Mouse (Mus musculus) liver, embryonic 16.5 days (tissue): ENCODE data around the gene Hspa8. TPM values are rescaled to one million over a fixed set of nuclear protein-coding genes. Genes with fewer than 3 reads are reported as not detected.

Experiments
- ATAC-seq: fragments of 200-750 bp; cut with Nextera tagmentation; 2 replicates; pipeline ENCODE4 v1.8.0; 2017; ENCODE audit warnings: low read depth, mild to moderate bottlenecking, moderate number of reproducible peaks, moderate library complexity
- H3K27ac ChIP-seq: fragments of 300-500 bp; sonication (generic); 2 replicates; pipeline ENCODE4 v1.5.1; 2014; ENCODE audit warnings: mild to moderate bottlenecking, low read length
- H3K27me3 ChIP-seq: fragments of 300-500 bp; sonication (generic); 2 replicates; pipeline ENCODE4 v1.6.1; 2014; ENCODE audit warnings: low read depth, low read length, mixed read lengths; ENCODE audit not compliant: control insufficient read depth, insufficient read depth
- H3K36me3 ChIP-seq: fragments of 300-500 bp; sonication (generic); 2 replicates; pipeline ENCODE4 v1.6.1; 2014; ENCODE audit warnings: mild to moderate bottlenecking; ENCODE audit not compliant: control insufficient read depth, insufficient read depth
- H3K4me1 ChIP-seq: fragments of 300-500 bp; sonication (generic); 2 replicates; pipeline ENCODE4 v1.6.1; 2014; ENCODE audit warnings: low read depth, low read length, mixed read lengths; ENCODE audit not compliant: control insufficient read depth
- H3K4me2 ChIP-seq: fragments of 300-500 bp; sonication (generic); 2 replicates; pipeline ENCODE4 v1.6.1; 2014; ENCODE audit warnings: low read depth, low read length, mixed read lengths
- H3K4me3 ChIP-seq: fragments of 300-500 bp; sonication (generic); 2 replicates; pipeline ENCODE4 v1.5.1; 2014; ENCODE audit warnings: low read depth, mild to moderate bottlenecking, low read length
- H3K9ac ChIP-seq: fragments of 300-500 bp; sonication (generic); 2 replicates; pipeline ENCODE4 v1.6.1; 2014; ENCODE audit warnings: low read depth, low read length
- H3K9me3 ChIP-seq: fragments of 300-500 bp; sonication (generic); replicated peaks from 2 replicates; pipeline ENCODE4 v1.6.1; 2016; ENCODE audit warnings: low read length; ENCODE audit not compliant: control insufficient read depth
- WGBS: fragments of 180-500 bp; shearing (Covaris S2); extraction: QIAGEN DNeasy Blood & Tissue Kit; methylation state at CpG from one replicate; pipeline ENCODE4 v1.1.7; 2014; ENCODE audit not compliant: insufficient replicate concordance; 5-methylcytosine and 5-hydroxymethylcytosine counted together
- polyA plus RNA-seq: library from polyadenylated mRNA; unstranded; fragments of >200 nt; fragmentation: Nextera tagmentation; extraction: Ambion mirVana; gene quantifications from 2 replicates; pipeline ENCODE4 v1.2.1, GENCODE M21; 2015

Hspa8 gene
- polyA plus RNA-seq, 1 experiment from 2014 or later, result 995 TPM

DNA sequence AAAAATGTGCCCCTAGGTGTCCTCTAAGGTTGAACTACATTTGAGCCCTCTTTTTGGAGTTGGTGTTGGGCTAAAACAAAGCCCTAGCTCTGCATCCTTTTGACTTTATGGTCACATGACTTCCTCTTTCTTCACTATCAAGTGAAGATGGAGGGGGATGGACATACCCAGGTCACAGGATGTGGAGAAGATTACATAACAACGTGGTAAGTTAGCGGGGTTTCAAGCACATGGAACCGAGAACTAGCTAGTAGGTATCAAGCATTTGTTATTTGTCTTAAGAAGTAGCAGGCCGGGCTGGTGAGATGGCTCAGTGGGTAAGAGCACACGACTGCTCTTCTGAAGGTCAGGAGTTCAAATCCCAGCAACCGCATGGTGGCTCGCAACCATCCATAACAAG is 13.3 kb downstream of the Hspa8 start:
- Histone ChIP-seq H3K27ac (no peak overlapping the region), H3K9me3 (no peaks in the 10 kb centered on the region), H3K4me3 (no peak overlapping the region), H3K36me3 (no peaks in the 10 kb centered on the region), H3K9ac (no peak overlapping the region), H3K4me2 (no peak overlapping the region), H3K4me1 (no peaks in the 10 kb centered on the region), H3K27me3 (no peaks in the 10 kb centered on the region)
- WGBS, result 52% methylated on average over 7 of the region's 7 CpGs
- ATAC-seq, result no peak

GRCm38 (mm10) chr9:40817325-40818028 is 16.7 kb downstream of the Hspa8 start:
- H3K4me2 ChIP-seq, result no peak overlapping the region
- no peaks in the 10 kb centered on the region for H3K9me3 ChIP-seq
- no peak overlapping the region for H3K27ac ChIP-seq
- H3K9ac ChIP-seq, result no peak overlapping the region
- H3K27me3 ChIP-seq, result no peaks in the 10 kb centered on the region
- no peak for ATAC-seq
- WGBS, result 77% methylated on average over 5 of the region's 5 CpGs
- no peak overlapping the region for H3K4me3 ChIP-seq
- H3K4me1 ChIP-seq, result no peaks in the 10 kb centered on the region; the same call in 1 of the 2 replicates
- no peaks in the 10 kb centered on the region for H3K36me3 ChIP-seq

DNA sequence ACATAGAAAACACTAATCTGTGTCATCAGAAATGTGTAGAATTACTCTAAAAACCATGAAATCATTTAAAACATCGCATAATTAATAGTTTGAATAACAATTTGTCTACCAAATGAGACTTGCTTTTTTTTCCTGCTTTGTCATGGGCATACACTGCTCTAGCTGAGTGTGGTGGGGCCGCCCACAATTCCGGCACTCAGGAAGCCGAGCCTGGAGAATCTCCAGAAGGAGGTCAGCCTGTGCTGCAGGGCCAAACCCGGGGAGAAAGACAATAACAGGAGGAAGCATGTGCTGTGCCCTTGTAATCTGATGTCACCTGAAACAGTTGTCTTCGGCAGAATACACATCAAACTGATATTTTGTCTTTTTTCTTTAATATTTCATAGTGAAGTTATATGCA is 24.8 kb downstream of the Hspa8 start:
- Histone ChIP-seq H3K27ac (no peak overlapping the region), H3K9ac (no peak overlapping the region), H3K9me3 (no peaks in the 10 kb centered on the region), H3K4me2 (no peak overlapping the region), H3K4me1 (no peaks in the 10 kb centered on the region; the same call in 1 of the 2 replicates), H3K27me3 (no peaks in the 10 kb centered on the region), H3K36me3 (no peaks in the 10 kb centered on the region), H3K4me3 (no peak overlapping the region)
- ATAC-seq, result no peak
- WGBS, result 36% methylated on average over 6 of the region's 6 CpGs

DNA sequence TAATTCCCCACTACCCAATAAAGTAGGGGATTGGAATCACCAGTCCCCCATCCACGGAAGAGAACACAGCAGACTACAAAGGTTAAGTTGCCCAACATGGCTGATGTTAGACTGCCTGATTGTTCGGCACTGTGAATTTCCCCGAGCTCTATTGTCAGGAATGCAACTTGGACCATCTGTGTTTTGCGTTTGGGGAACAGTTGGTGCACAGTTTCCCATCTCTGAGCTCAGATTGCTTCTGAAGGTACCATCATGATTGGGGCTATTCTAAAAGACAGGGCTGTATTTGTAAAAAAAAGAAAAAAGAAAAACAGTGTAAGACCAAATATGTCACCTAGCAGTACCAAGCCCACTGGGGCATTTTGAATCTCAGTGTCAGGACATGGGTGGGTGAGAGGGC is 26.6 kb downstream of the Hspa8 start:
- Histone ChIP-seq H3K4me3 (no peak overlapping the region), H3K27ac (no peak overlapping the region), H3K9ac (no peak overlapping the region), H3K9me3 (no peaks in the 10 kb centered on the region), H3K36me3 (no peaks in the 10 kb centered on the region), H3K4me2 (no peak overlapping the region), H3K27me3 (no peaks in the 10 kb centered on the region), H3K4me1 (no peaks in the 10 kb centered on the region)
- 71% methylated on average over 4 of the region's 4 CpGs for WGBS
- no peak for ATAC-seq

GRCm38 (mm10) chr9:40834569-40834968 is 33.8 kb downstream of the Hspa8 start:
- Histone ChIP-seq H3K36me3 (no peaks in the 10 kb centered on the region), H3K27ac (no peak overlapping the region), H3K9me3 (no peaks in the 10 kb centered on the region), H3K4me3 (no peak overlapping the region), H3K4me1 (no peaks in the 10 kb centered on the region), H3K9ac (no peak overlapping the region), H3K4me2 (no peak overlapping the region), H3K27me3 (no peaks in the 10 kb centered on the region)
- 4% methylated on average over 12 of the region's 12 CpGs for WGBS
- no peak for ATAC-seq

- H3K4me1 ChIP-seq, result no peaks in the 10 kb centered on the region
- WGBS, result 54% methylated on average over 3 of the region's 3 CpGs
These were observed 35.9 kb downstream of the Hspa8 start for GRCm38 (mm10) chr9:40836681-40837080.

GRCm38 (mm10) chr9:40839662-40840061 is 38.9 kb downstream of the Hspa8 start:
- H3K36me3 ChIP-seq, result no peaks in the 10 kb centered on the region
- no peaks in the 10 kb centered on the region for H3K4me1 ChIP-seq
- H3K27ac ChIP-seq, result no peak overlapping the region
- H3K9me3 ChIP-seq, result no peaks in the 10 kb centered on the region
- no peak overlapping the region for H3K4me3 ChIP-seq
- no peak for ATAC-seq
- no peak overlapping the region for H3K4me2 ChIP-seq
- H3K27me3 ChIP-seq, result no peaks in the 10 kb centered on the region
- WGBS, result 41% methylated on average over 3 of the region's 3 CpGs
- no peak overlapping the region for H3K9ac ChIP-seq

More at GRCm38 (mm10) chr9:40836681-40837080, 35.9 kb downstream of the Hspa8 start:
- Histone ChIP-seq H3K4me3 (no peak overlapping the region), H3K9me3 (no peaks in the 10 kb centered on the region), H3K27me3 (no peaks in the 10 kb centered on the region), H3K27ac (no peak overlapping the region), H3K36me3 (no peaks in the 10 kb centered on the region), H3K4me2 (no peak overlapping the region), H3K9ac (no peak overlapping the region)
- ATAC-seq, result no peak

- Histone ChIP-seq H3K9ac (no peak overlapping the region), H3K27ac (no peak overlapping the region), H3K4me2 (no peak overlapping the region), H3K4me3 (no peak overlapping the region), H3K9me3 (no peaks in the 10 kb centered on the region), H3K27me3 (no peaks in the 10 kb centered on the region), H3K4me1 (no peaks in the 10 kb centered on the region), H3K36me3 (no peaks in the 10 kb centered on the region)
- no peak for ATAC-seq
- WGBS, result 43% methylated on average over 2 of the region's 2 CpGs
These were observed 50.7 kb downstream of the Hspa8 start for GRCm38 (mm10) chr9:40851515-40851914.

GRCm38 (mm10) chr9:40858461-40859160 is 57.8 kb downstream of the Hspa8 start:
- no peak for ATAC-seq
- WGBS, result 11% methylated on average over 21 of the region's 21 CpGs
- H3K9ac ChIP-seq, result no peak overlapping the region
- H3K4me1 ChIP-seq, result no peaks in the 10 kb centered on the region
- peaks cover 9% of the 10 kb centered on the region for H3K27me3 ChIP-seq
- no peaks in the 10 kb centered on the region for H3K36me3 ChIP-seq
- H3K4me2 ChIP-seq, result peak overlapping the region; percentile 4; the same call in 1 of the 2 replicates
- H3K4me3 ChIP-seq, result no peak overlapping the region
- H3K27ac ChIP-seq, result no peak overlapping the region
- H3K9me3 ChIP-seq, result no peaks in the 10 kb centered on the region
